Mouse (Mus musculus) splenic B cell, adult 2 months (primary cell): ENCODE results near the gene Gm28374.

Source experiments
- DNase-seq: peaks from one replicate; pipeline ENCODE4 v3.0.0-alpha.2; 2011; ENCODE audit warnings: low read depth, low spot score
- H3K27me3 ChIP-seq: 2 replicates; pipeline ENCODE4 v1.6.1; 2012; ENCODE audit warnings: mild to moderate bottlenecking, low read length, moderate library complexity, mixed read lengths; ENCODE audit not compliant: control insufficient read depth, poor library complexity, insufficient read depth, severe bottlenecking
- H3K36me3 ChIP-seq: 2 replicates; pipeline ENCODE4 v1.6.1; 2012; ENCODE audit warnings: mild to moderate bottlenecking, low read length, moderate library complexity, mixed read lengths; ENCODE audit not compliant: control insufficient read depth, poor library complexity, insufficient read depth, severe bottlenecking

Gm28374 gene

GRCm38 (mm10) chr19:6030520-6031280, 51.4 kb downstream of the Gm28374 start:
- H3K36me3 ChIP-seq: no peaks in the 10 kb centered on the region
- DNase-seq: no peak

GRCm38 (mm10) chr19:6029426-6029825, 52.6 kb downstream of the Gm28374 start:
- DNase-seq: no peak
- Histone ChIP-seq H3K27me3 (no peaks in the 10 kb centered on the region; the same call in 1 of the 2 replicates), H3K36me3 (no peaks in the 10 kb centered on the region)

More at GRCm38 (mm10) chr19:6030520-6031280, 51.4 kb downstream of the Gm28374 start:
- no peaks in the 10 kb centered on the region; the same call in 1 of the 2 replicates for H3K27me3 ChIP-seq

- no peaks in the 10 kb centered on the region for H3K36me3 ChIP-seq
- H3K27me3 ChIP-seq: no peaks in the 10 kb centered on the region; the same call in 1 of the 2 replicates
- DNase-seq: no peak
Observed at GRCm38 (mm10) chr19:6028991-6029390, 53.1 kb downstream of the Gm28374 start.
